Mouse (Mus musculus): ENCODE measurements around the gene Ssbp2. TPM values are rescaled to one million over a fixed set of nuclear protein-coding genes. Genes with fewer than 3 reads are reported as not detected.

Gene Ssbp2
- polyA plus RNA-seq, 1 experiment from 2014 or later: 74.5 TPM

- H3K9me3 ChIP-seq (replicated peaks): no peaks in the 10 kb centered on the region
- ATAC-seq: no peak
- no peak overlapping the region for H3K4me3 ChIP-seq
- H3K27ac ChIP-seq: no peak overlapping the region
- no peaks in the 10 kb centered on the region for H3K36me3 ChIP-seq
- no peaks in the 10 kb centered on the region for H3K4me1 ChIP-seq
- WGBS (ENCODE audit: insufficient replicate concordance): 83% methylated on average over 3 of the region's 3 CpGs
- H3K27me3 ChIP-seq (replicated peaks): peaks cover 30% of the 10 kb centered on the region
- no peak overlapping the region for H3K9ac ChIP-seq
- H3K4me2 ChIP-seq: no peak overlapping the region
Observed at GRCm38 (mm10) chr13:91743180-91743579, 283.1 kb downstream of the Ssbp2 start.

DNA sequence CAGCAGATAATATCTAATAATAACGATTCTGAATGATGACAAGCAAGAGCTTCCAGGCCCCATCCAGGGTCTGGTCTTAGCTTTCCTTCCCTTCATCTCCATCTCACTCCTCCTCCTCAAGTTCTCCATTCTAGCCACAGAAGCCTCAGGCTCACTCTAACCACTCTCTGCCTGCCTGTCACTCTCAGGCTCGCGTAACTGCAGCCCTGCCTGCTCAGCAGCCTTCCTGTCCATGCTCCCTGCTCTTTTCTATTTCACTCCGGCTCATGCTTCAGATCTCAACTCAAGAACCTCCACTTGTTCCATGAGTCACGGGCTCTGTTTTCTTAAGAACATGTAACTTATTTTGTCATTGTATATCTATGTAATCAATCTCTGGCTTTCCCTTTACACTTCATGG, 286.4 kb downstream of the Ssbp2 start:
- 49% methylated on average over 5 of the region's 5 CpGs for WGBS (ENCODE audit: insufficient replicate concordance)
- no peak for ATAC-seq
- no peak overlapping the region for H3K9ac ChIP-seq

GRCm38 (mm10) chr13:91748401-91748800, 288.3 kb downstream of the Ssbp2 start:
- H3K9me3 ChIP-seq (replicated peaks): no peaks in the 10 kb centered on the region
- H3K4me3 ChIP-seq: no peak overlapping the region
- no peak overlapping the region for H3K4me2 ChIP-seq
- no peaks in the 10 kb centered on the region for H3K36me3 ChIP-seq
- H3K27me3 ChIP-seq (replicated peaks): no peaks in the 10 kb centered on the region; the same call in 1 of the 2 replicates
- no peak overlapping the region for H3K9ac ChIP-seq
- H3K27ac ChIP-seq: no peak overlapping the region
- H3K4me1 ChIP-seq: no peaks in the 10 kb centered on the region
- no peak for ATAC-seq
- 70% methylated on average over 2 of the region's 2 CpGs for WGBS (ENCODE audit: insufficient replicate concordance)

More for the DNA sequence above, 286.4 kb downstream of the Ssbp2 start:
- no peaks in the 10 kb centered on the region for H3K9me3 ChIP-seq (replicated peaks)
- H3K4me3 ChIP-seq: no peak overlapping the region
- no peak overlapping the region for H3K27ac ChIP-seq
- H3K4me1 ChIP-seq: no peaks in the 10 kb centered on the region
- no peaks in the 10 kb centered on the region for H3K36me3 ChIP-seq
- H3K27me3 ChIP-seq (replicated peaks): peaks cover 15% of the 10 kb centered on the region
- no peak overlapping the region for H3K4me2 ChIP-seq

GRCm38 (mm10) chr13:91749981-91750380, 289.9 kb downstream of the Ssbp2 start:
- 74% methylated on average over 4 of the region's 4 CpGs for WGBS (ENCODE audit: insufficient replicate concordance)
- no peak overlapping the region for H3K9ac ChIP-seq
- no peak overlapping the region for H3K4me3 ChIP-seq
- H3K4me2 ChIP-seq: no peak overlapping the region
- H3K27ac ChIP-seq: no peak overlapping the region
- no peaks in the 10 kb centered on the region for H3K4me1 ChIP-seq
- H3K27me3 ChIP-seq (replicated peaks): no peaks in the 10 kb centered on the region
- no peak for ATAC-seq
- H3K9me3 ChIP-seq (replicated peaks): no peaks in the 10 kb centered on the region
- no peaks in the 10 kb centered on the region for H3K36me3 ChIP-seq

Small RNA genes lying within 50 kb of the gene (microRNA-seq; reads per million reads assigned to microRNA genes)
- gene Gm27656: not detected

Other genes with a start within 250 kb of the Ssbp2 start
- 4.7 TPM in 2 replicates for gene Atg10, start 236.3 kb upstream of the Ssbp2 start, polyA plus RNA-seq (2016; fragmentation: Nextera tagmentation; extraction: Ambion mirVana)